Mouse (Mus musculus) forebrain, embryonic 16.5 days (tissue): Measurements from ENCODE around the gene Fancf. TPM values are rescaled to one million over a fixed set of nuclear protein-coding genes. Genes with fewer than 3 reads are reported as not detected.

ENCODE experiments used
- ATAC-seq: fragments of 200-750 bp; cut with Nextera tagmentation; 2 replicates; pipeline ENCODE4 v1.8.0; 2017; ENCODE audit warnings: mild to moderate bottlenecking, moderate library complexity
- H3K27ac ChIP-seq: fragments of 300-500 bp; sonication (generic); 2 replicates; pipeline ENCODE4 v1.5.1; 2014; ENCODE audit warnings: low read length, control low read depth
- H3K27me3 ChIP-seq: fragments of 300-500 bp; sonication (generic); replicated peaks from 2 replicates; pipeline ENCODE4 v1.6.1; 2014; ENCODE audit warnings: low read length; ENCODE audit not compliant: control insufficient read depth, insufficient read depth
- H3K36me3 ChIP-seq: fragments of 300-500 bp; sonication (generic); 2 replicates; pipeline ENCODE4 v1.6.1; 2014; ENCODE audit not compliant: control insufficient read depth, insufficient read depth
- H3K4me1 ChIP-seq: fragments of 300-500 bp; sonication (generic); replicated peaks from 2 replicates; pipeline ENCODE4 v1.6.1; 2014; ENCODE audit warnings: low read length; ENCODE audit not compliant: control insufficient read depth, insufficient read depth
- H3K4me2 ChIP-seq: fragments of 300-500 bp; sonication (generic); 2 replicates; pipeline ENCODE4 v1.6.1; 2014; ENCODE audit warnings: mild to moderate bottlenecking, low read length, control low read depth
- H3K4me3 ChIP-seq: fragments of 300-500 bp; sonication (generic); replicated peaks from 2 replicates; pipeline ENCODE4 v1.5.1; 2014; ENCODE audit warnings: mild to moderate bottlenecking, low read length, control low read depth
- H3K9ac ChIP-seq: fragments of 300-500 bp; sonication (generic); replicated peaks from 2 replicates; pipeline ENCODE4 v1.6.1; 2014; ENCODE audit warnings: low read depth, low read length, control low read depth
- H3K9me3 ChIP-seq: fragments of 300-500 bp; sonication (generic); 2 replicates; pipeline ENCODE4 v1.6.1; 2016; ENCODE audit warnings: low read length; ENCODE audit not compliant: control insufficient read depth
- WGBS: fragments of 180-500 bp; shearing (Covaris S2); extraction: QIAGEN DNeasy Blood & Tissue Kit; methylation state at CpG from one replicate; pipeline ENCODE4 v1.1.7; 2014; 5-methylcytosine and 5-hydroxymethylcytosine counted together
- polyA plus RNA-seq: library from polyadenylated mRNA; unstranded; fragments of >200 nt; fragmentation: Nextera tagmentation; extraction: Ambion mirVana; gene quantifications from 2 replicates; pipeline ENCODE4 v1.2.1, GENCODE M21; 2015

Gene Fancf
- polyA plus RNA-seq, 1 experiment from 2014 or later, result 8.5 TPM

DNA sequence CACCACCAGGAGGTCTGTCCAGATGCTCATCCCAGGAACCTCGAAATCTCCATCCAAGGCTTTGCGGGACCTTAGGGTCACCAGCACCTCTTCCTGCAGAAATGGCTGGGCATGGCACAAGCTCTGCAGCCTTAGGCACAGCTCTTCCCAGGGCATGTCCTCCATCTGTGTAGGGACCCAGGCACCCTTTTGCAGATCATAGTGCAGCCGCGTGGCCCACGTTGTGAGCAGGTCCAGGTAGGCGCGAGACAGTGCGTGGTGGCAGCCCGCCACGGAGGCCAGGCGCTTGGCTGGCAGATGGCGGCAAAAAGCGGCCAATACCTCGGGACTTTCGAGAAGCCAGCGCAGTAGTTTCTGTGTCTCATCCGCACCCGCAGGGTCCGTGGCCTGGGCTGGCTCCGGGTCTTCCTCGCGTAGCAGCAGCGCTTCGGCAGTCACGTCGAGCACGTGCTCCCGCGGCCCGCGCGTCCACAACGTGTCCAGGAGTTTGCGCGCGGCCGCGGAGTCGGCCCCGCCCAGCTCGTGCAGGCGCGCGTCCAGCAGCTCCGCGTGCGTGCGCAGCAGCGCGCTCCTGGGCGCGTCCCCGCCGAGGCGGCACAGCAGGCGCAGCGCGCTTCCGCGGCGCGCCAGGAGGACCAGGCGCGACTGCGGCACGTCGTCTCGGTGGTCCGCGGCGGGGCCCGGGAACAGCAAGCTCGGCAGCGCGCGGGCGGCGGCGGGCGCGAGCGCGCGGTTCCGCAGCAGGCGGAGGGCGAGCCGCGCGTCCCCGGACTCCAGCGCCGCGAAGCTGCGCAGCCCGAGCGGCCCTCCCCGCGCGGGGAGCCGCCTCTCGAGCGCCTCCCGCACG lies 594 bp downstream of the Fancf start, which contains the start of gene Gas2:
Gene Gas2, plus strand, starts transcription at position 766 of the 847 bp plus-strand sequence.
- no peaks in the 10 kb centered on the region for H3K36me3 ChIP-seq
- peaks cover 14% of the 10 kb centered on the region for H3K4me1 ChIP-seq
- 5% methylated on average over 98 of the region's 105 CpGs for WGBS
- peak within 1 kb of the TSS; percentile 93 for H3K9ac ChIP-seq
- H3K4me2 ChIP-seq, result peak within 1 kb of the TSS; percentile 90
- peak within 1 kb of the TSS; percentile 97 for H3K27ac ChIP-seq
- peak; percentile 87 for ATAC-seq
- H3K4me3 ChIP-seq, result peak within 1 kb of the TSS; percentile 73
- no peaks in the 10 kb centered on the region for H3K9me3 ChIP-seq
- H3K27me3 ChIP-seq, result no peaks in the 10 kb centered on the region

DNA sequence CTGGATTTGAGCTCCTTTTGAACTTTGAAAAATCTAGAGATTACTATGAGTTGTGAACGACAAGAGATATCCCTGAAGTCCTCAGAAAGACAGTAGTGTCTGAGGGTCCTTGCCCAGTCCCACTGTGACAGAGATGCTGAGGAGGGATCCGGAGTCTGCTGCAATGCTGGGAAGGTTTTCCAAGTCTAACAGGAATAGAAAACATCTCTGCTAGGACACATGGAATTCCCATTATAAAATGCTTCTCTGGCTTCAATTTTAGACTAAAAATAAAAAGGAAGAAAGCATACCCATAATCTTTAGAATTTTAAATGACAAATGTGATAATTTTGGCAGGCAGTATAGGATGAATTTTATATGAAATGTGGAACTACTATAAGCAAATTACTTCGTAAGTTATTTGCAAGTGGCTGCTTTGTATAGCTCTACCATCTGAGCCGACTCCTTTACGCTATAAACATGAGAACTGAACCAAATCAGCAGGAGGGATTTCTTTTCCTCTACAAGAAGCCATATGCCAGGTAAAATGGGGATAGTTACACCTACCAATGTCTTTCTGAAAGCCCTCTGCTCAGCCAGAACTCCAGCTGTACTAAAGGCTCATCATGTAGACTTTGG lies 10.1 kb downstream of the Fancf start:
- Histone ChIP-seq H3K9ac (no peak overlapping the region), H3K4me1 (no peaks in the 10 kb centered on the region), H3K4me2 (no peak overlapping the region), H3K36me3 (no peaks in the 10 kb centered on the region), H3K27me3 (no peaks in the 10 kb centered on the region), H3K4me3 (no peak overlapping the region), H3K9me3 (no peaks in the 10 kb centered on the region), H3K27ac (no peak overlapping the region)
- 81% methylated on average over 5 of the region's 5 CpGs for WGBS
- no peak for ATAC-seq

DNA sequence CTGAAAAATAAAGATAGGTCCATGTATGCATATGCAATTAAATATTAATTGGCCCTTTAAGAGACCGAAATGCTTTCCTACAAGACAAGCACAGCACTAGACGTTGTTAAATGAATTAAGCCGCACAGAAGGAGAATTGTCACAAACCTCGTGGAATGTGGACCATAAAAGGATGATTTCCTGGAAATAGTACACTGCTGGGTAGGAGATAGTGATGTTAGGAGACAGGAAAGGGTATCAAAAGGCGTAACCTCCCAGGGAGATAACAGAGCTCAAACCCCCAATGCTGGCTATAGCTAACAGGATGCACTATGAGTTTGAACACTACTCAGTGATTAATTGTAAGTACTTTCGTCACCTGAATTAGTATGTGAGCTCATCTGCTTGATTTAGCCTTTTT lies 11.2 kb downstream of the Fancf start:
- Histone ChIP-seq H3K36me3 (no peaks in the 10 kb centered on the region), H3K27ac (no peak overlapping the region), H3K27me3 (no peaks in the 10 kb centered on the region), H3K9me3 (no peaks in the 10 kb centered on the region), H3K4me1 (no peaks in the 10 kb centered on the region), H3K4me3 (no peak overlapping the region), H3K9ac (no peak overlapping the region), H3K4me2 (no peak overlapping the region)
- ATAC-seq, result no peak
- WGBS, result 77% methylated on average over 6 of the region's 6 CpGs

GRCm38 (mm10) chr7:51840515-51840914 lies 21.6 kb downstream of the Fancf start:
- ATAC-seq, result peak; percentile 58
- H3K9me3 ChIP-seq, result no peaks in the 10 kb centered on the region
- H3K4me1 ChIP-seq, result peaks cover 6% of the 10 kb centered on the region
- no peak overlapping the region for H3K4me3 ChIP-seq
- 70% methylated on average over 7 of the region's 7 CpGs for WGBS
- no peak overlapping the region for H3K4me2 ChIP-seq
- no peaks in the 10 kb centered on the region for H3K27me3 ChIP-seq
- H3K9ac ChIP-seq, result no peak overlapping the region
- no peaks in the 10 kb centered on the region for H3K36me3 ChIP-seq
- H3K27ac ChIP-seq, result no peak overlapping the region

DNA sequence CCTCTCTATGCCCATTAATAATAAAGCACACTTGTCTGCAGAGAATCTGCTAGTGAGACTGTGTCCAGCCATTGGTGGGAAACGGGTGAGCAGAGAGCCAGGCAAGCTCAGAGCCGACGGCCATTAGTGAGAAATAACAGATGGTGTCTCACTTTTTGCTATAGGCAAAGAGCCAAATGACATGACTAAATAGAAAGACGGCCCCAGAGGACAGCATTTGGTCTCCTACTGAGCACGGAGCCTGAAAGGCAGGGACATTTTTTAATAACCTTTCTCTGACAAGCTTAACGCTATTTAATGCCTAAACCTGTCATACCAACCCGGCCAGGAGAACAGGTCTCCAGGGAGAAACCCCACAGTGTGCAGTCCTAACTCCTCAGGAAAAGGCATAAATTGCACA lies 30.1 kb downstream of the Fancf start:
- Histone ChIP-seq H3K9me3 (no peaks in the 10 kb centered on the region), H3K4me1 (peaks cover 5% of the 10 kb centered on the region), H3K27me3 (no peaks in the 10 kb centered on the region), H3K4me2 (no peak overlapping the region), H3K27ac (peak overlapping the region; percentile 56; the same call in 1 of the 2 replicates), H3K36me3 (no peaks in the 10 kb centered on the region), H3K4me3 (no peak overlapping the region), H3K9ac (no peak overlapping the region)
- 18% methylated on average over 7 of the region's 7 CpGs for WGBS
- peak; percentile 90 for ATAC-seq

DNA sequence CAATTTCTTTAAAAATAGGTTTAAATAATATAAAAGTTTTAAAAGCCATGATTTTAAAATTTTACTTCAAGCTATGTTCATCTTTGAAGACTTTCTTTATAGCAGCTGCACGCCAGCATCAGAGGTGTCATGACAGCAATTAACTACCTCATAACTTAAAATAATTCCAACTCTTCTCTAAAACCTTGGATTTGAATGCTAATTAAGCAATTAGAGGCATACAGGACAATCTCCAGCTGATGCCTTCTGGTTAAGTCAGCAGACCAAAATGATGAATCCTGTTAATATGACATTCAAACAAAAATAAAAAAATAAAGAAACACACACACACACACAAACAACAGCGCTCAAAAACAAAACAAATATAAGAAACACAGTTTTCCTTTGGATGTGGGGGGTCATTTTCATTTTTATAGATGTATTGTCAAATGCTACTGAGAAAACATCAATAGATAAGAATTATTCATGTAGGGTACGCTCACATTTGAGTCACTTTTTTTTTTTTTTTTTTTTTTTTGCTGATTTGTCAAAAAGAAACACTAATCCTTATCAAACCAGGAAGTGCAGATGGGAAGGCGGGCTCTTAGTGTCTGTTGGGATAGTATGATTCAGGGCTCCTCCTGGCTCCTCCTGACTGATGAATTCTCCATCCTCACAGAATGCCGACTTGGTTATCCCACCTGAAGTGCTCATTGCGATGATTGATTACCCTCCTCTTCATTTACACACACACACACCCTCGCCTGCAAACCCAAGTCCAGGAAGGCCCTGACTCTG lies 38.3 kb downstream of the Fancf start:
- Histone ChIP-seq H3K27me3 (no peaks in the 10 kb centered on the region), H3K36me3 (no peaks in the 10 kb centered on the region), H3K4me3 (no peak overlapping the region), H3K4me2 (no peak overlapping the region), H3K9ac (no peak overlapping the region), H3K27ac (no peak overlapping the region), H3K9me3 (no peaks in the 10 kb centered on the region), H3K4me1 (peaks cover 9% of the 10 kb centered on the region)
- ATAC-seq, result peak; percentile 74
- WGBS, result 54% methylated on average over 7 of the region's 7 CpGs

GRCm38 (mm10) chr7:51821467-51821866 lies 40.6 kb downstream of the Fancf start:
- Histone ChIP-seq H3K4me2 (no peak overlapping the region), H3K27me3 (no peaks in the 10 kb centered on the region; the same call in 1 of the 2 replicates), H3K4me1 (peaks cover 9% of the 10 kb centered on the region), H3K9me3 (no peaks in the 10 kb centered on the region), H3K9ac (no peak overlapping the region), H3K27ac (no peak overlapping the region), H3K4me3 (no peak overlapping the region), H3K36me3 (no peaks in the 10 kb centered on the region)
- peak; percentile 39; the same call in 1 of the 2 replicates for ATAC-seq
- 53% methylated on average over 2 of the region's 2 CpGs for WGBS

DNA sequence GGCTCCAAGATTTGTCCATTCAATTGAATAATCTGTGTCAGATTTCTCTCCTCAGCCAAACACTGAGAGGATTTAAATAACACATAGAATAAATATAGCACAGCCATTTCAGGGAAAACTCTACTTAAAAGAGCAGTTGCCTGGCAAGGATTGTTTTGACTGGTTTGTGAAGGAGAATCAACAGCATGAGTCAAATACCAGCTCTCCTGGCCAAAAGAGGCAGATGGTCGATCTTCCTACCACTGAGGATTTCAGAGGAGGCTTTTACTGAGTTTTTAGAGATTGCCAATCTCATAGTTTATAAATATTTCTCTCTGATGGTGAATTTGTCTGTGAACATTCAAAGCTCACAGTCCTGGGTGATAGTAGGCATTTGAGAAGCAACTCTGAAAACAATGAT lies 42.2 kb downstream of the Fancf start:
- Histone ChIP-seq H3K4me1 (peaks cover 9% of the 10 kb centered on the region), H3K9ac (no peak overlapping the region), H3K27ac (no peak overlapping the region), H3K27me3 (no peaks in the 10 kb centered on the region; the same call in 1 of the 2 replicates), H3K36me3 (no peaks in the 10 kb centered on the region), H3K9me3 (no peaks in the 10 kb centered on the region), H3K4me3 (no peak overlapping the region), H3K4me2 (no peak overlapping the region)
- ATAC-seq, result peak; percentile 51
- WGBS, result 55% methylated on average over 1 of the region's 1 CpGs
